Mouse (Mus musculus): ENCODE measurements around the gene Sipa1. TPM values are rescaled to one million over a fixed set of nuclear protein-coding genes. Genes with fewer than 3 reads are reported as not detected.

Sipa1 gene
- polyA plus RNA-seq (2012) = 63.2 and 69.8 TPM in 2 replicates

- no peaks in the 10 kb centered on the region for H3K27me3 ChIP-seq (ENCODE audit: control insufficient read depth)
- no peak for TF ChIP-seq GATA1 (IDR thresholded peaks at IDR 0.05; ENCODE audit: low read length)
- TF ChIP-seq TAL1 (IDR thresholded peaks at IDR 0.05; ENCODE audit: low read length) = no peak
- H3K36me3 ChIP-seq (ENCODE audit: control insufficient read depth) = peaks cover 96% of the 10 kb centered on the region
- H3K9me3 ChIP-seq (ENCODE audit: control insufficient read depth, low read length) = peaks cover 9% of the 10 kb centered on the region
- peak within 1 kb of the TSS; percentile 75 for H3K4me3 ChIP-seq (replicated peaks)
- H3K4me1 ChIP-seq (ENCODE audit: control insufficient read depth) = peaks cover 90% of the 10 kb centered on the region
These were observed at the start of gene Sipa1 for GRCm38 (mm10) chr19:5662981-5663913. Sipa1 (minus strand) TSS chr19:5663707.

- Histone ChIP-seq H3K9me3 (ENCODE audit: control insufficient read depth, low read length) (no peaks in the 10 kb centered on the region), H3K36me3 (ENCODE audit: control insufficient read depth) (peaks cover 100% of the 10 kb centered on the region)
- TF ChIP-seq TAL1 (IDR thresholded peaks at IDR 0.05; ENCODE audit: low read length) (no peak), GATA1 (IDR thresholded peaks at IDR 0.05; ENCODE audit: low read length) (no peak)
These were observed 49.7 kb upstream of the Sipa1 start for GRCm38 (mm10) chr19:5713255-5713654.

DNA sequence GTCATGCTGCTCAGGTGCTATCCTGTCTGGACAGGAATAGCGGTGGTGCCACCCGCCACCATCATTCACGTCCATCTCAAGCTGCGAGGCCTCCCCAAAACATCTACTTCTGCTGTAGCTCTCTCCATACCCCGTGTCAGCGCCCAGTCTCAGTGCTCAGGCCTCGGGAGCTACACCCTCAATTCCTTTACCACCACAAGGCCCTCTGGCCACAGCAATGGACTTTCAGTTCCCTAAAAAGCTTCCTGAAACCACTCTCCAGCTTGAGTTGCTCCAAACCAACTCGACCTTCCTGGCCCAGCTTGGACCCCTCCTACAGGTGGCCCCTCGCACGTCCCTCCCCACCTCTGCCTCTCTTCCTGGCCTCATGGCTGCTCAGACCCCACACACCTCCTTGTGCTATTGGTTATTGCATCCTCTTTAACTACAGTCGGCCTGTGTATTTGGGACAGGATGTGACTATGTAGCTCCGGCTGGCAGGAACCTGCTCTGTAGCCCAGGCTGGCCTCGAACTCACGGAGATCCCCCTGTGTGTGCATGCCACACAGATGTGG, 48.5 kb upstream of the Sipa1 start:
- Histone ChIP-seq H3K4me3 (replicated peaks) (peak overlapping the region; percentile 4), H3K9me3 (ENCODE audit: control insufficient read depth, low read length) (no peaks in the 10 kb centered on the region), H3K36me3 (ENCODE audit: control insufficient read depth) (peaks cover 100% of the 10 kb centered on the region), H3K4me1 (ENCODE audit: control insufficient read depth) (peaks cover 82% of the 10 kb centered on the region), H3K27me3 (ENCODE audit: control insufficient read depth) (peaks cover 5% of the 10 kb centered on the region; the same call in 1 of the 2 replicates)
- no peak for TF ChIP-seq GATA1 (IDR thresholded peaks at IDR 0.05; ENCODE audit: low read length)
- TF ChIP-seq TAL1 (IDR thresholded peaks at IDR 0.05; ENCODE audit: low read length) = no peak

More at GRCm38 (mm10) chr19:5713255-5713654, 49.7 kb upstream of the Sipa1 start:
- Histone ChIP-seq H3K4me3 (replicated peaks) (peak overlapping the region; percentile 45), H3K27me3 (ENCODE audit: control insufficient read depth) (peaks cover 6% of the 10 kb centered on the region; the same call in 1 of the 2 replicates), H3K4me1 (ENCODE audit: control insufficient read depth) (peaks cover 88% of the 10 kb centered on the region)

DNA sequence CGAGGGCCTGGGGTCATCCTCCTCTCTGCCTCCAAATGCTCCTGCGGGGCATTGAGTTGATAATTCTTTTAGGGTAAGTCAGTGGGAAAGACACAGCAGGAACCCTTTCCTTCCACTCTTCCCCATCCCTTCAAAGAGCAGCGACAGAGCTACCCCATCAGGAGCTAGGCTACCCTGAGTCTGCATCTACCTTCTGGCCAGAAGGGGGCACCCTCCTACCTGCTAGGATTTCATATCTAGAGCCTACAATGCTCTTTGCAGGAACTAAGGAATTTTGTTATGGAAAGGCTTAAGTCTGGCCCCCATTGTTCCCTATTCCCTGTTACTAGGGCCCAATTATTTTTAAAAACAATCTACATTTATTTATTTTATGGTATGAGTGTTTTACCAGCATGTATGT, 47.7 kb upstream of the Sipa1 start:
- peaks cover 81% of the 10 kb centered on the region for H3K4me1 ChIP-seq (ENCODE audit: control insufficient read depth)
- peaks cover 100% of the 10 kb centered on the region for H3K36me3 ChIP-seq (ENCODE audit: control insufficient read depth)
- no peaks in the 10 kb centered on the region for H3K9me3 ChIP-seq (ENCODE audit: control insufficient read depth, low read length)
- TF ChIP-seq TAL1 (IDR thresholded peaks at IDR 0.05; ENCODE audit: low read length) (no peak), GATA1 (IDR thresholded peaks at IDR 0.05; ENCODE audit: low read length) (no peak)
- H3K27me3 ChIP-seq (ENCODE audit: control insufficient read depth) = peaks cover 2% of the 10 kb centered on the region; the same call in 1 of the 2 replicates
- H3K4me3 ChIP-seq (replicated peaks) = no peak overlapping the region

DNA sequence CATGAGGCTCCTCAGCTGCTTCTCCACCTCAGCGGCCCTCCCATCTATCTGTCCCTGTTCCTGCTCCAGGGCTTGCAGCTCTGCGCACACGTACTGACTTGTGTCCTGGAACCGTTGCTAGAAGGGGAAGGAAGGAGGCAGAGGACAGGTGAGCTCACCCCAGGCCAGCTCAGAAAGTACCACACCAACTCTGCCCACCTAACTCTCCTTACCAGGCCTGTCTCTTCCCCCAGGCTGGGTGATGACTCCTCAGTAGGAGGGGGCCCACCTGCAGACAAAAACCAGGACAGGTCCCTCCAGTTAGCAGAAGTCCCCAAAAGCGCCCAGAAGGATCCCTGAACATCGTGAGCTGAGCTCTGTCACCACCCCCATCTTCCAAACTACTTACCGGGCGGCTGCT, 47.1 kb upstream of the Sipa1 start:
- TF ChIP-seq GATA1 (IDR thresholded peaks at IDR 0.05; ENCODE audit: low read length) (no peak), TAL1 (IDR thresholded peaks at IDR 0.05; ENCODE audit: low read length) (no peak)
- Histone ChIP-seq H3K4me3 (replicated peaks) (no peak overlapping the region), H3K36me3 (ENCODE audit: control insufficient read depth) (peaks cover 100% of the 10 kb centered on the region), H3K27me3 (ENCODE audit: control insufficient read depth) (no peaks in the 10 kb centered on the region; the same call in 1 of the 2 replicates), H3K4me1 (ENCODE audit: control insufficient read depth) (peaks cover 81% of the 10 kb centered on the region), H3K9me3 (ENCODE audit: control insufficient read depth, low read length) (no peaks in the 10 kb centered on the region)

DNA sequence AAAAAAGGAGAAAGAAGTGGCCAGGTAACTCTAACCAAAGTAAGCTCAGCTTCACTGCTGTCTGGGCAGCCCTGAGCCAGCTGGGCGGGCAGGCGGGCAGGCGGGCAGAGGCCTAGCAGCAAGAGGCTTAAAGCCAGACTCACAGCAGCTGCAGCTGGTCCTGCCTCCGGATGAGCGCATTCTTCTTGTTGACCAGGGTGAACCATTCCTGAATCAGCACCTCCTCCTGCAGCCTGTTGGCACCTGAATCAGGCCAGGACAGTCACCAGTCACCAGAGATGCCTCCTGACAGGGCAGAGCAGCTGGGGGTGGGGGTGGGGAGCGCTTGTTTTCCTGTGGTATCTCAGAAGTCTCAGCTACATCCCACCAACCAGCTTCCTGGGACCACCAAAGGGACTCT, 46.6 kb upstream of the Sipa1 start:
- Histone ChIP-seq H3K4me1 (ENCODE audit: control insufficient read depth) (peaks cover 81% of the 10 kb centered on the region), H3K4me3 (replicated peaks) (no peak overlapping the region), H3K27me3 (ENCODE audit: control insufficient read depth) (no peaks in the 10 kb centered on the region; the same call in 1 of the 2 replicates), H3K9me3 (ENCODE audit: control insufficient read depth, low read length) (no peaks in the 10 kb centered on the region), H3K36me3 (ENCODE audit: control insufficient read depth) (peaks cover 100% of the 10 kb centered on the region)
- TF ChIP-seq TAL1 (IDR thresholded peaks at IDR 0.05; ENCODE audit: low read length) = no peak
- no peak for TF ChIP-seq GATA1 (IDR thresholded peaks at IDR 0.05; ENCODE audit: low read length)

- Histone ChIP-seq H3K36me3 (ENCODE audit: control insufficient read depth) (peaks cover 100% of the 10 kb centered on the region), H3K27me3 (ENCODE audit: control insufficient read depth) (no peaks in the 10 kb centered on the region; the same call in 1 of the 2 replicates), H3K4me3 (replicated peaks) (peak overlapping the region; percentile 51), H3K9me3 (ENCODE audit: control insufficient read depth, low read length) (no peaks in the 10 kb centered on the region), H3K4me1 (ENCODE audit: control insufficient read depth) (peaks cover 59% of the 10 kb centered on the region)
- no peak for TF ChIP-seq TAL1 (IDR thresholded peaks at IDR 0.05; ENCODE audit: low read length)
- no peak for TF ChIP-seq GATA1 (IDR thresholded peaks at IDR 0.05; ENCODE audit: low read length)
These were observed 41.5 kb upstream of the Sipa1 start for GRCm38 (mm10) chr19:5704801-5705571.

DNA sequence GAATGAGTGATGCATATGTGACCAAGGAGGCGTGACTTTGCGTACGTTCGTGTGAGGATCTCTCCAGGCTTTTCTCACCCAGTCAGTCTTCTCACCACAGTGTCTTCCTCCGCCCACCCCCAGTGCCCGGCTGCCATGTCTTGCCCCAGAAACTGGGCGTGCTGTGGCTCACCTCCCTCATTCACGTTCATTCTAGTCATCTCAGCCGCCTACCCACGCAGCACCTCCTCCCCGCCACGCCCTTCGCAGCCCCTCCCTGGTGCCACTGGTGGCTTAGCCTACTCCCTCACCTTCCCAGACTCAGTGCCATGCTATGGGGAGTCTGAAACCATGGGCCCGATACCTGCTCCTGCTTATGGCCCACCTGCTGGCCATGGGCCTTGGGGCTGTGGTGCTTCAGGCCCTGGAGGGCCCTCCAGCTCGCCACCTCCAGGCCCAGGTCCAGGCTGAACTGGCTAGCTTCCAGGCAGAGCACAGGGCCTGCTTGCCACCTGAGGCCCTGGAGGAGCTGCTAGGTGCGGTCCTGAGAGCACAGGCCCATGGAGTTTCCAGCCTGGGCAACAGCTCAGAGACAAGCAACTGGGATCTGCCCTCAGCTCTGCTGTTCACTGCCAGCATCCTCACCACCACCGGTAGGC, 40.8 kb upstream of the Sipa1 start, which contains the start of gene Kcnk7:
Gene Kcnk7 (plus strand): TSS at position 205 of the 638 bp plus-strand sequence.
- peaks cover 100% of the 10 kb centered on the region for H3K36me3 ChIP-seq (ENCODE audit: control insufficient read depth)
- H3K4me1 ChIP-seq (ENCODE audit: control insufficient read depth) = peaks cover 59% of the 10 kb centered on the region
- no peaks in the 10 kb centered on the region for H3K9me3 ChIP-seq (ENCODE audit: control insufficient read depth, low read length)
- no peak for TF ChIP-seq TAL1 (IDR thresholded peaks at IDR 0.05; ENCODE audit: low read length)
- TF ChIP-seq GATA1 (IDR thresholded peaks at IDR 0.05; ENCODE audit: low read length) = no peak
- H3K27me3 ChIP-seq (ENCODE audit: control insufficient read depth) = no peaks in the 10 kb centered on the region; the same call in 1 of the 2 replicates
- peak within 1 kb of the TSS; percentile 51 for H3K4me3 ChIP-seq (replicated peaks)

Measured in erythroblast, embryonic 14.5 days (primary cell).